Mouse (Mus musculus) T-helper 1 cell (primary cell): Measurements from ENCODE around the gene Uqcc1.
"Not testable (repeated sequence)": the region's sequence is repeated elsewhere in the genome, so short reads cannot be mapped to it uniquely, and the experiment has no call there.

Experiments
- in situ Hi-C: fragments of 300-600 bp; cut with MboI, MseI; formaldehyde crosslinking; loops from one replicate; pipeline ENCODE4 v1.15.1; 2025; ENCODE audit warnings: high pct_unique_total_duplicates

Gene Uqcc1

DNA sequence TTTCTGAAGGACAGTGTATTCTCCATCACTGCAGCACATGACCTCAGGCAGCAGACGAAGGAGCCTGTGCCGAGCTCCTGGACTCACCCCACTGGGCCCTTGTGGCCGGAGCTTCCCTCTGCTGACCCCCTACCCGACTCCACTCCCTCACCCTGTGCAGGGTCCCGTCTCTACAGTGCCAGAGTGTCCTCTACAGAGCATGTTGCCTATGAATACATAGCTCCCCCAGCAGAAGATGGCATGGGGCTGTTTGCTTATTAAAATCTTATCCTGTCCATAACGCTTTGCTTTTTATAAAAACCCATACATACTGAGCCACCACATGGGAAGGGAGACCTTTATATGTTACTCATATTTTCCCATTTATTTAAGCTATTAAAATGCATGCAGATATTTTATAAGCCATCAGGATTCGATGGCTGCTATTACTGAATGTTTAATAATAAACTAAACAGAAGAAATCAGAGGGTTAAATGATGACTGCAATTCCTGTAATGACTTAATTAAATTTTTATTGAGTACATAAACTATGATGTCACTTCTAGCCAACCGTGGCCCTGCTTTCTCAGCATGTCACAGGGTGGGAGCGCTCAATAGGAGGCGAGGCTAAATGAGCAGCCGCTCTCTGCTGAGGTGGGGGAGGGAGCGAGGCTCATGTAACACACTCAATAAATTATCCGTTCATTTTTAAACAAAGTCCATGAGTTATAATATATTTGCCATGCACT lies 67.4 kb downstream of the Uqcc1 start:
- in situ Hi-C loops, result loop anchor here (10.0 kb wide), 1 partner anchor 222 kb away; no protein-coding TSS in a partner anchor

GRCm38 (mm10) chr2:155861581-155861980 lies 68.5 kb downstream of the Uqcc1 start:
- in situ Hi-C loops, result loop anchor here (10.0 kb wide), 1 partner anchor 223 kb away; no protein-coding TSS in a partner anchor

- in situ Hi-C loops, result loop anchor here (10.0 kb wide), 1 partner anchor 225 kb away; no protein-coding TSS in a partner anchor
These were observed 70.0 kb downstream of the Uqcc1 start for GRCm38 (mm10) chr2:155860102-155860501.

GRCm38 (mm10) chr2:155852536-155852935 lies 77.6 kb downstream of the Uqcc1 start:
- in situ Hi-C loops, result loop anchor here (5.0 kb wide), 1 partner anchor 90 kb away; the partner anchor contains the start of gene Gm15557

DNA sequence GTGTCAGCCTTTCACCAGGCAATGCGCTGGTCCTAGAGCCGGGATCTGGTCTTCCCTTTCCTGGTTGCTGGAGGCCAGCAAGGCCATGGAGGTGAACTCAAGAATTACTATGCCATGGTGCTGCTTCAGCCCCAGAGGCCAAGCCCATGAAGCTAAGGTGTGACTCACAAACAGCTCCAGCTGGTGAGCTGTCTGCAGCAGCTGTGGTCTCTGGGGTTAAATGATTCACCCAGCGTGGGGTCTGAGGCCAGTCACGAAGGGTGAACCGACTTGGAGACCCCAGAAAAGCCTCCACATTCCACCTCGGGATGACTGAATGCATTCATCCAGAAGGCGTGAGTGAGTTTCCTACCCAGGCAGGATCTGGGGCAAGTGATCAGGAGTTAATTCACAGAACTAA lies 80.0 kb downstream of the Uqcc1 start:
- in situ Hi-C loops, result loop anchor here (5.0 kb wide), 1 partner anchor 92 kb away; the partner anchor contains the start of gene Gm15557

DNA sequence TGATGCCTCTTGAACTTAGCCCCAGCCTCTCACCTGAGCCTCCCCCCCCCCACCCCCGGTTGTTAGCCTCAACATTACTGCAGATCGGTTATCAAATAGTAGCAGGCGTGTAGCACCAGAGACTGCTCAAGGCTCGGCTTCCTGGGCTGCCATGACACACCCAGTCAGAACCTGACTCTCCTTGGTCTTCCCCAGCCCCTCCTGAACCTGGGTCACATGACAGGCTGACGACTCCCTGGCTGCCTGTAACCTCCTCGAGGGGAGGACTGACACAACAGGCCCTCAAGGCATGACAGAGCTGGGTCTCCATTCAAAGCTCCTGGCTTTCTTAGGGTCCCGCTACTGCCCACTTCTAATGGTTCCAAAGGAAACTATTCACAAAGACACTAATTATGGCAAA lies 80.6 kb downstream of the Uqcc1 start:
- in situ Hi-C loops, result loop anchor here (10.0 kb wide), 1 partner anchor 275 kb away; the partner anchor contains the start of gene Gm28036

DNA sequence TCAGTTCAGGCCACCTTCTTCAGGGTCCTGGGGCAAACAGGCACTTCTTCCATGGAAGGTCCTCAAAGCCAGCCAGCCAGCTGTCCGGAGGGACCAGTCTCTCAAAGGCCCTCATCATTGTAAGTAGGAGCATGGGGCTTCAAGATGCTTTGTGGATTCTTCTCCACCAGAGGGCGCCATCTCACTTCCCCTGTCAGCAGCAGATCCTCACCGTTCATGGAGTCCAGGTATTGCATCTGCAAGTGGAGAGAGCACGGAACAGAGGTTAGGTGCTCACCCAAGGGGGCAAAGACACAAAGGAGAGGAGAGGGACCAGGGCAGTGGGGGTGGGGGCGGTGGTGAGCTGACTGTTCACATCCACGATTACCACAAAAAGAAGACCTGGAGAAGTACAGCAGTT lies 81.8 kb downstream of the Uqcc1 start:
- in situ Hi-C loops, result loop anchor here (10.0 kb wide), 1 partner anchor 277 kb away; the partner anchor contains the start of gene Gm28036

- in situ Hi-C loops, result loop anchor here (10.0 kb wide), 1 partner anchor 278 kb away; the partner anchor contains the start of gene Gm28036
These were observed 83.2 kb downstream of the Uqcc1 start for GRCm38 (mm10) chr2:155846930-155847329.

- in situ Hi-C loops, result no loop called here
These were observed 91.1 kb downstream of the Uqcc1 start for GRCm38 (mm10) chr2:155838961-155839360.

GRCm38 (mm10) chr2:155837961-155838360 lies 92.1 kb downstream of the Uqcc1 start:
- in situ Hi-C loops, result no loop called here

- in situ Hi-C loops, result no loop called here
These were observed 95.4 kb downstream of the Uqcc1 start, which contains the start of gene Fam83c for GRCm38 (mm10) chr2:155834732-155835131. Gene Fam83c, minus strand, starts transcription at chr2:155834854.

DNA sequence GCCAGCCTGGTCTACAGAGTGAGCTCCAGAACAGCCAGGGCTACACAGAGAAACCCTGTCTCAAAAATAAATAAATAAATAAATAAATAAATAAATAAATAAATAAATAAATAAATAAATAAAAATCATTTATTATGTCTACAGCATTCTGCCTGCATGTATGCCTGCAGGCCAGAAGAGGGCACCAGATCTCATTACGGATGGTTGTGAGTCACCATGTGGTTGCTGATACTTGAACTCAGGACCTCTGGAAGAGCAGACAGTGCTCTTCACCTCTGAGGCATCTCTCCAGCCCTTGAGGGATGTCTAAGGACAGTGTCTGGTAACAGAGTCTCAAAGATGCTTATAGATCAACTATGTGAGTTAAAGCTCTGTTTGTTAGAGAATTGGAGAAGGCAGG lies 98.0 kb downstream of the Uqcc1 start:
- in situ Hi-C loops, result not testable (repeated sequence)

DNA sequence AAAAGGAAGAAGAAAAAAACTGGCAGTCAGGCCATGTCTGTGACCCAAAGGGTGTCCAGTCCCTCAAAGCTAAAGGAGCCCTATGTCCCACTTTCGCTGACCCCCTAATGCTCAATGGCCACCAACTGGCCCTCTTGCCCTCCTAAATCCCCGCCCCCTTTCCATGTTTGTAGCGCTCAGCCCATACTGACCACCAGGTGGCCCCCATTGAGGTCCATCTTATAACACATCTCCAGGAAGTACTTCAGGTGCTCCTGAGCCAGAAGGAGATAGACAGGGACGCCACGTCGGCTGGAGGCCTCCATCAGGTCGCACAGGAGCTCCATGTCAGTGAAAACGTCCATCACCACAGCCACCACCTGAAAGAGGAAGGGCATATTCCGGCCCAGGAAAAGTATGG lies 98.8 kb downstream of the Uqcc1 start:
- in situ Hi-C loops, result no loop called here

- in situ Hi-C loops, result no loop called here
These were observed 99.3 kb downstream of the Uqcc1 start for GRCm38 (mm10) chr2:155830841-155831240.

DNA sequence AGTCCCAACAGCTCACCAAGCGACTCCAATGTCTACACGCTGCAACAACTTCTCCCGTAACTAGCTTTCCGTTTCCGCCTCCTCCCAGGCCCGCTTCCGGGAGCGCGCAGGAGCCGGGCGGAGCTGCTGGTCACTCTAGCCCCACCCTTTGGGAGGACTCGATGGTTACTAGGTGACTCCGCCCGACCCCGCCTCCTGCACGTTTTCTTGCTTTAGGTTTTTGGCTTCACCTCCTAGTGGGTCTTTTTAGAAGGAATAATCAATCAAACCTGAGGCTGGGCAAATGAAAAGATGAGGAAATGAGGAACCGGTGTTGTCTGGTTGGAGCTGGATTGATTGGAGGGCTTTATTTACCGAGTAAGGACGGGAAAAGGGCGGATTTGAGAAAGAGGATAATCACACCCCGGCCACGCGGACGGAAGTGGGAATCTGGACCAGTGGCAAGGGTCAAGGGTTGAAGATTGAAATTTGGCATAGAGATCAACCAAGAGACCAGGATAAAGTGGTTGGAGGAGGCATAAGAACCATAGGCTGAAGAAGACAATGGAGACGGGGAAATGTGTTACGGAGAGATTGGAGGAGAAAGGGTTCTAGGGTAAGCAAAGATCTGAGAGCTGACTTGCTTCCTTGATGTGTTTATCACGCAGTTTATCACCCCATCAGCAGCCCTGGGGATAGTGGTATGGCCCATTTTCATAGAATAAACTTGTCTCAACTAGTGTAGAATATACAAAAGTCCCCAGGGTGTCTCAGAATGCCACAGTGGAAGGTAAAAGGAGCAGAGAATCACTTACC lies 103.3 kb downstream of the Uqcc1 start, which contains the start of gene Eif6:
Gene Eif6 (minus strand): TSS at position 296 of the 795 bp plus-strand sequence.
- in situ Hi-C loops, result no loop called here

- in situ Hi-C loops, result no loop called here
These were observed 104.0 kb downstream of the Uqcc1 start for GRCm38 (mm10) chr2:155825904-155826629.

DNA sequence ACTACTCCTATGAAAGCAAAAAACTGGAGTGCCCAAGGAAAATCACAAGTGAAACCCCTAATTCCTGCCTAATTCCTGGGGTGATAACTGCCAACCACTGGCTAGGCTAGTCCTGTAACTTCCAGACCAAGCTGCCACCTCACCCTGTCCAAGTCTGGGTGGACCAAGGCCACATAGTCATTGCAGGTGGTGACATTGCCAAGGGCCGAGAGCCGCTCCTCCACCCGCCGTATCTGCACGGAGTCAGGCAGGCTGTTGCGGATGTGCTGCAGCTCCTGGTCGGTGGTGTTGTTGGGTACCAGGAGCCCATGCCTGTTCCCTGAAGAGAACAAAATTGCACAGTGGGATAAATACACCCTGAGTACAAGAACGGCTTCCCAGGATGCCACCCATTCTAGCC lies 106.4 kb downstream of the Uqcc1 start:
- in situ Hi-C loops, result no loop called here

- in situ Hi-C loops, result no loop called here
These were observed 109.3 kb downstream of the Uqcc1 start for GRCm38 (mm10) chr2:155820779-155821178.

DNA sequence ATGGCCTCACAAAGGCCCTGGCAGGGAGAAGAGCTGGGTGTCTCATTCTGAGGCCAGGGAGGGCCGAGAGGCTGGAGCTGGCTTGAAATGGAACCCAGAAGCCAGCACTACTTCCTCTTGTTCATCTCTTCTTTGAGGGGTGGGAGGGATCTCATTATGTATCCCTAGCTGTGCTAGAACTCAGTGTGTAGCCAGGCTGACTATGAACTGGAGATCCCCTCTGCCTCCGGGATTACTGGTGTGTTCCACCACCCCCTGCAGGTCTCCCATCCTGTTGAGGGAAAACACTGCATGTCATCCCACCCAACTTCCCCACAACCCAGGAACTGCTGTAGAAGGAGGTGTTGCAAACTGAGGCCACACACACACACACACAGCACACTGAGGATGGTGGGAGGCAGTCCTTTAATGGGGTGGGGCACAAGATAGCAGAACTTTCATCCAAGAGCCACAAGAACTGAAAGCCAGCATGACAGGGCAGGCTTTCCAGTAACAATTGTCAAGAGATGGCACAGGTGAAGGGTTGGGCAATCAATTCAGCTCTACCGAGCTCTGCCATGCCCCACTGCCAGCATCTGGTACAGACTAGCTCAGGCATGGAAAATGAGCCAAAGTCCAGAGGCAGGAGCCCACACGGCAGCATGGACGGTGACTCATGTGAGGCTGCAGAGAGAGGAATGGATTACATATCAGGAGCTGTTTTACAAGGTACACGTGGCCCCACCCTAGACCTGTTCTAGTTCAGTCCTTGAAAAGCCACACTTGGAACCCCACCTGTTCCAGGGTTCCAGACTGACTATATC lies 110.5 kb downstream of the Uqcc1 start:
- in situ Hi-C loops, result no loop called here

DNA sequence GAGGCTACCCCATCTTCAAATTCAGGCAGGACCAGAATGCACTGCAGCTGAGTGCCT lies 110.9 kb downstream of the Uqcc1 start, which contains the start of gene BC029722:
Gene BC029722 (minus strand): TSS at position 35 of the 57 bp plus-strand sequence.
- in situ Hi-C loops, result no loop called here
